Mouse (Mus musculus) Muller cell, postnatal 12 days (primary cell): ENCODE data around the gene Ube2l3.
A peak's percentile ranks its signal among the peaks of the same experiment; 100 is the strongest.
"Not testable (repeated sequence)": the region's sequence is repeated elsewhere in the genome, so short reads cannot be mapped to it uniquely, and the experiment has no call there.

Source experiments
- DNase-seq: peaks from one replicate; pipeline ENCODE4 v3.0.0-alpha.2; 2015; ENCODE audit errors: inconsistent ontology term

Gene Ube2l3

GRCm38 (mm10) chr16:17208389-17209361 lies 6.2 kb upstream of the Ube2l3 start, which contains the start of gene Rimbp3:
TSS of gene Rimbp3 (plus strand) at chr16:17208603.
- DNase-seq, result peak; percentile 88

DNA sequence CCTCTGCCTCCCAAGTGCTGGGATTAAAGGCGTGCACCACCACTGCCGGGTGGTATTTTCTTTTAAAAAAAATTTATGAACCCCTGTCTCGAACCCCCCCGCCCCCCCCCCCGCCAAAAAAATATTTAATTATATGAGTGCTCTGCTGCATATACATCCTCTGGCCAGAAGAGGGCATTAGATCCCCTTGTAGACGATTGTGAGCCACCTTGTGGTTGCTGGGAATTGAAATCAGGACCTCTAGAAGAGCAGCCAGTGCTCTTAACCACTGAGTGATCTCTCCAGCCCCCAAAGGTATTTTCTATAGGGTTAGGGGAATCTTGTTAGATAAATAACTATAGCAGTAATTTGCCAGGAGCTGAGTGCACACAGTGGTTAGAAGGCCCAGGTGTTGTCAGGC lies 2.5 kb upstream of the Ube2l3 start:
- peak; percentile 23 for DNase-seq

DNA sequence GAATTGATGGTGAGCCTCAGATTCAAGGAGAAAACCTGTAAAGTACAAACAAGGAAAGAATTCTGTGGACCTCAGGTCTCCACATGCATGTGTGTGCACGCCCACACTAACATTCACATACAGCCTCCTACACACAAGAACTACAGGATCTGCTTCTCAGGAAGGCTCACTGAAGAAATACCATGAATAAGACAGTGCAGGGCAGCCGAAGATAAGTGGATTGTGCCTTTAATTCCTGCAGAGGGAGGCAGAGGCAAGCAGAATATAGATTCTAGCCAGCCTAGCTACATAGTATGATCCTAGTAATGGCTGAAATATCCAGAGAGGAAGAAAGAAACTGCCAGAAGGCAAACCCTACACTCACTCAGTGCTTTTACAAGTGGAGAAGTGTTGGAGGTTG lies 472 bp downstream of the Ube2l3 start:
- no peak for DNase-seq

GRCm38 (mm10) chr16:17200953-17201707 lies 1.3 kb downstream of the Ube2l3 start:
- peak; percentile 87 for DNase-seq

DNA sequence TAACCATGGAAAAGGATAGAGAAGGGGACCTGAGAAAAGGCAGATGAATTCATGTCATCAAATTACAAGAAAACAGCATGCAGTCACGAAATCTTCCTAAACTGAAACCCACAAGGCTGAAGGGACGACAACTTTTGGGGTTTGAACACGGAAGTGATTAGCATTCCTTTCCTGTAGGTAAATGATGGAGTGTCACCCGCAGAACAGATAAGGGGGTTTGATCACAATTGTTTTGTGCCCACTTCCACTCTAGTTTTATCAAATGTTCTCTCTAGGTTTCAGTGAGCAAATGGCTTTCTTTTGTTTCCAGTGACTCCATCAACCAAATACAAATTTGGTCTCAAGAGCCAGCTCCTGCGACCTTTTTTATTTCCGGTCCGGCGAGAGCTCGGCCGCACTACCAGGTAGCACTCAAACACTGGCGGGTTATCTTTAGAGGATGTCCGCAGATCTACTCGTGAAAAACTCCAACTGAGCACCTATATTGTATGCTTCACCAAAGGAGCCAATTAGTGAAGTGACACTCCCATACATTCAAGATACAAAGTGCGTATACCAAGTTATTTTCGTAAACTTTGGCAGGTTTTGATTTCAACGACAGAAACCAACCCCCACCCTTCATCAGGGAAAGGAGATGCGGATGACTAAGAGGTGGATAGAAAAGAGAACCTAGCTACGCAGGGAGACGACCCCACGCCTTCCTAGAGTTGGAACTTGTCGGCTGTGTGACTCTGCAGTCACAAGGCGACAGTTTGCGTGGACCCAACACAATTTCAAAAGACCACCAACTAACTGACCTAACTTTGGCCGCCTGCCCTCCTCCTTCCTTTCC lies 2.1 kb downstream of the Ube2l3 start:
- peak; percentile 24 for DNase-seq

DNA sequence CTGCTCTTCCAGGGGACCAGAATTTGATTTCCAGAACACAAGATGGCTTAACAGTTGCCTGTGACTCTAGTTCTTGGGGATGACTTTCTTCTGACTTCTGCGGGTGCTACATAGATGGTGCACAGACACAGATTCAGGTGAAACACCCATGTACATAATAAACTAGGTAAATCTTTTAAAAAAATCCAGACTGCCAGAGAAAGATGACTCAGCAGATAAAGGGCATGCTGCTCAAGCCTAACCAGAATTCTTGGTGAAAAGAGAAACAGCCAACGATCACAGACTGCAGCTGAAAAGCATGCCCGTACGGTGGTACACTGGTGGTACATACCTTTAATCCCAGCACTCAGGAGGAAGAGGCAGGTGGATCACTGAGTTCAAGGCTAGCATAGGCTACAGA lies 8.6 kb downstream of the Ube2l3 start:
- DNase-seq, result no peak

GRCm38 (mm10) chr16:17185475-17185874 lies 17.0 kb downstream of the Ube2l3 start:
- DNase-seq, result no peak

GRCm38 (mm10) chr16:17183003-17183402 lies 19.4 kb downstream of the Ube2l3 start:
- DNase-seq, result no peak

- DNase-seq, result no peak
Measured at GRCm38 (mm10) chr16:17182136-17182535, 20.3 kb downstream of the Ube2l3 start.

GRCm38 (mm10) chr16:17181382-17181781 lies 21.1 kb downstream of the Ube2l3 start:
- no peak for DNase-seq

GRCm38 (mm10) chr16:17179706-17180105 lies 22.7 kb downstream of the Ube2l3 start:
- no peak for DNase-seq

- DNase-seq, result no peak
Measured at GRCm38 (mm10) chr16:17177623-17178170, 24.8 kb downstream of the Ube2l3 start.

GRCm38 (mm10) chr16:17175765-17176164 lies 26.7 kb downstream of the Ube2l3 start:
- DNase-seq, result no peak

DNA sequence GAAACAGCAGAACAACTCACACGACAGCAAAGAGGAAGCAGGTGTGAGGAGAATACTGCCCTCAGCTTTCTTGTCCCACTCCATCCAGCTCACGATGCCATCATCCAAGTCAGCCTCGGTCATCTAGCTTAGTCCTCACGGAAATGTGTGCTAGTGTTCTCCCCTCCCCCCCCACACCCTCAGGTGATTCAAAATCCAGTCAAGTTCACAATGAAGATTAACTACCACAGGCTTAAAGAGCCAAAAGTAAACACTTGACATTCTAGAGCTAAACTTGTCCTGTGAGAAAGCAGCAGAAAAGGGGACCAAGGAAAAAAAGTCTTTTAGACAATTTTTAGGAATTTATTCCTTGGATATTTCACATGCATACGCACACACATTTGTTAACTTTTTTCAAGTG lies 34.4 kb downstream of the Ube2l3 start:
- DNase-seq, result no peak

- DNase-seq, result no peak
Measured at GRCm38 (mm10) chr16:17167179-17167578, 35.3 kb downstream of the Ube2l3 start.

DNA sequence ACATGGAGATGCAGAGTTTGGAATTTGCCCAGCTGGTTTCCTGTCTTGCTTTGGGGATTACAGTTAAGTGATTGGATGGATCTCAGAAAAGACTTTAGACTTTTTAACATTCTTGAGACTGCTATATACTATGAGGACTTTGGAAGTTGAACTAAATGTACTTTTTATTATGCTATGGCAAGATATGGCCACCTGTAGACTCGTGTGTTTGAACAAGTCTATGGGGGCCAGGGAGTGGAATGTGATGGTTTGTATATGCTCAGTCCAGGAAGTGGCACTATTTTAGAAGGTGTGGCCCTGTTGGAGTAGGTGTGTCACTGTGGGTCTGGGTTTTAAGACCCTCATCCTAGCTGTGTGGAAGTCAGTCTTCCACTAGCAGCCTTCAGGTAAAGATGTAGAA lies 37.0 kb downstream of the Ube2l3 start:
- not testable (repeated sequence) for DNase-seq

DNA sequence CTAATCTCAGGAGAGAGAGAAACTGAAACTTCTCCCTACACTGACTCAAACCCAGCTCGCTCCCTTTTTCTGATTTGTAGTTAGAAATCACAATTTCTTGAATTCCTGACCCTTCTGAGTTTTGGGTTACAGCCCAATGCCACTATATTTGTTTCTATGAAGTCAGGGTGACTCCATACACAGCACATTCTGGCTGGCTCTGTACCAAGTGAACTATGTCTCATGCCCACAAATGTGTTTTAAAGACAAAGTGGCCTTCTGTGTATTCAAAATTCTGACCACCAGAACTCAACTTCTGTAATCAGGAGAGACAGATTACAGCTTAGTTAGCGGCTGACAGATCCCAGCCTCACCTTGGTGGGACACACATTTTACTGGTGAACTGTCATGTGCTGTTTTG lies 48.1 kb downstream of the Ube2l3 start:
- peak; percentile 36 for DNase-seq

- no peak for DNase-seq
Measured at GRCm38 (mm10) chr16:17151874-17152273, 50.6 kb downstream of the Ube2l3 start.

- DNase-seq, result no peak
Measured at GRCm38 (mm10) chr16:17150520-17151258, 51.8 kb downstream of the Ube2l3 start.

DNA sequence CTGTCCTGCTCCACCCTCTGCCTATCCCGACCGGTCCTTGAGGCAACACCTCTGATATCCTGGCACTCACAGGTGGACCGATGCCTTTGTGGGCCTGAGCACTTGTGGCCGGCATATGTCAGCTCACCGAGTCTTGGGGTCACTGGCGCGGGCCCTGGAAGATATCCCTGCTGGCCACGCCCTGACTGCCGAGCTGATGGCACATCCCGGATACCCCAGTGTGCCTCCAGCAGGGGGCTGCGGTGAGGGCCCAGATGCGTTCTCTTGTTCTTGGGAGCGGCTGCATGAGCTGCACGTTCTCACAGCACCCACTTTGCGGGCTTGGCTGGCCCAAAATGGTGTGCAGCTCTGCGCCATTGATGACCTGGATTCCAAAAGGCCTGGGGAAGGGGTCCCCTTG lies 54.4 kb downstream of the Ube2l3 start:
- DNase-seq, result no peak
